Mouse (Mus musculus): ENCODE measurements around the gene Pate2.
A peak's percentile ranks its signal among the peaks of the same experiment; 100 is the strongest.
"Not testable (repeated sequence)": the region's sequence is repeated elsewhere in the genome, so short reads cannot be mapped to it uniquely, and the experiment has no call there.

The Pate2 gene

GRCm38 (mm10) chr9:35558257-35559008 lies 11.7 kb upstream of the Pate2 start, which contains the start of the genes Ddx25 and Pus3:
TSS of gene Ddx25 (minus strand) at chr9:35558528.
TSS of gene Pus3 (plus strand) at chr9:35558595.
- peak in 1 of 2 experiments; percentile 21 for DNase-seq

- DNase-seq: peak; percentile 59 to 69
Observed at GRCm38 (mm10) chr9:35559009-35559890, 10.8 kb upstream of the Pate2 start.

- no peak for DNase-seq
Observed at GRCm38 (mm10) chr9:35561076-35561475, 9.0 kb upstream of the Pate2 start.

- DNase-seq: no peak
Observed at GRCm38 (mm10) chr9:35561583-35561982, 8.5 kb upstream of the Pate2 start.

GRCm38 (mm10) chr9:35564536-35565240 lies 5.4 kb upstream of the Pate2 start:
- no peak for DNase-seq

- DNase-seq: no peak
Observed at GRCm38 (mm10) chr9:35567995-35568394, 2.1 kb upstream of the Pate2 start.

GRCm38 (mm10) chr9:35570663-35571062 lies 579 bp downstream of the Pate2 start:
- DNase-seq: no peak

- DNase-seq: no peak
Observed at GRCm38 (mm10) chr9:35574416-35574815, 4.3 kb downstream of the Pate2 start.

DNA sequence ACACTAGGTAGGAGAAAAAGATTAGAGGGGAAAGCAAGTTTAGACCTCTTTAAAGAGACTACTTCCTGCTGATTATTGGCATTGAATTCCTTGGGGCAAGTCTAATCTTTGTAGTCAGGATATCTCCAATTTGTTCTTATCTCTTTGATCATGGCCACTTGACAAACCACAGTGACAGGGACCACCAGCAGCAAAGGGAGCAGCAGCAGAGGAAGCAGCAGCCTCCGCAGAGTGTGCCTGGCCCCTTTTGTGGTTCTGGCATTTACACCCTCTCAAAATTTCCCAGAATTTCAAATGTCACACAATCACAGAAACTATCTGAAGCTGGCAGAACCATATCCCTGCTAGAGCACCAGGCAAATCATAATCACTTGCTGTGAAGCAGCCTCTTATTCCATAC lies 17.6 kb downstream of the Pate2 start:
- DNase-seq: no peak

- DNase-seq: peak in 1 of 2 experiments; percentile 9
Observed at GRCm38 (mm10) chr9:35592903-35593302, 22.8 kb downstream of the Pate2 start.

DNA sequence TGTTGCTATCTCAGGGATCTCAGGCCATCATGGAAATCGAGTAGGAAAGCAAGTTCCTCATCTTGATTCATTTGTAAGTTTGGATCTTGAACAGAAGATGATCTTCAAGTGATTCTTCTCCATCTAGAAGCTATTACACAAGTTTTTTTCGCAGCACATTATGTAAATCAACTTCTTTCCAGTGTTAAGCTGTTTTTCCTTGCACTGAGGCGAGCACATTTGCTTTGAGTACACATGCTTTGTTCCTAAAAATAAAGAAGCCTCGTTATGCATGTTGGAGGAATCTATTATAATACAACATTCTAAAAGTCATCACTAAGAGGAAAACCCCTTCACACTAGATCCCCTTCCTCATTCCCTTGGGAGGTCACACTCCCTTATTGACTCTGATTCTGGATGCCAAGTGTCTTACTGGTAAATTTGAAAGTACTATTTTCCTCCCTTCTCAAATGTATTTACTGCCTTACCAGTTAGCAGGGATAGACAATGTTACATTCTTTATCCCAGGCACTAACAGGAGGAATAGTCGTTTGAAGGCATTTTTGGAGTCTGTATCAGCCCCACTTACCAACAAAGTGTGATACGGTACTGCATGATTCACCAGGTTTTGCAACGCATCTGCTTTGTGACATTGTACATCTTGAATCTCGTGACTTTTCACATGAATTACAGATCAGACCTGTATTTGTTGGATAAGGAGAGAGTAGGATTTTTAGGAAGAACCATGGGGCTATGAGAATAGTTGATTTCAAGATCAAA lies 37.7 kb downstream of the Pate2 start:
- DNase-seq: no peak

GRCm38 (mm10) chr9:35611841-35612240 lies 41.8 kb downstream of the Pate2 start, which contains the start of gene Pate4:
TSS of gene Pate4 (minus strand) at chr9:35611941.
- no peak for DNase-seq

GRCm38 (mm10) chr9:35614005-35614404 lies 43.9 kb downstream of the Pate2 start:
- DNase-seq: no peak

DNA sequence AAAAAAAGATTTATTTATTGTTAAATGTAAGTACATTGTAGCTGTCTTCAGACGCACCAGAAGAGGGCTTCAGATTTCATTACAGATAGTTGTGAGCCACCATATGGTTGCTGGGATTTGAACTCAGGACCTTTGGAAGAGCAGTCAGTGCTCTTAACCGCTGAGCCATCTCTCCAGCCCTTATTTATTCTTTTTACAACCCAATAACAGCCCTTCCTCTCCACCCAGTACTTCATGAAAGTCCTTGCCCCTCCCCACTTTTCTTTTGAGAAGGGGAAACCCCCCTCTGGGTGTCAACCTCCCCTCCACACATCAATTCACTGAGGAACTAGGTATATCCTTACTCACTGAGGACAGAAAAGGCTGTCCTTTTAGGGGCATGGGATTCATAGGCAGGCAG lies 46.7 kb downstream of the Pate2 start:
- not testable (repeated sequence) for DNase-seq

GRCm38 (mm10) chr9:35632981-35633380 lies 62.9 kb downstream of the Pate2 start:
- no peak for DNase-seq

GRCm38 (mm10) chr9:35648102-35648501 lies 78.0 kb downstream of the Pate2 start, which contains the start of gene Pate3:
TSS of gene Pate3 (minus strand) at chr9:35648202.
- DNase-seq: no peak

DNA sequence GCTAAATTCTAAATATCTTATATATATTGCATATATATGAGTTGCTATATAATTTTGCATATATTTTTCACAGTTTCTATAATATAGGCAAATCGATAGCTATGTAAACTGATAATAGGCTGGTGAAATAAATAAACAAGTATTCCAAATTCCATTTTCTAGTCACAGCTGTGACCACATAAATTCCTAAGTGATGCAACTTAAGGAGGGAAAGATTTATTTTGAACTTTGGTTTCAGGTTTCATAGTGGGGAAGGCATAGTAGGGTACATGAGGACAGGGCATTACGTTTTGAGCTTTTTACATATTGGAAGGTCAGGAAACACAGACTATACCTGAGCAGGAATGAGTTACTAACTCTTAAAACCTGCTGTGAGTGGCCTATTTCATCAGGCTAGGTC lies 103.5 kb downstream of the Pate2 start:
- no peak for DNase-seq

DNA sequence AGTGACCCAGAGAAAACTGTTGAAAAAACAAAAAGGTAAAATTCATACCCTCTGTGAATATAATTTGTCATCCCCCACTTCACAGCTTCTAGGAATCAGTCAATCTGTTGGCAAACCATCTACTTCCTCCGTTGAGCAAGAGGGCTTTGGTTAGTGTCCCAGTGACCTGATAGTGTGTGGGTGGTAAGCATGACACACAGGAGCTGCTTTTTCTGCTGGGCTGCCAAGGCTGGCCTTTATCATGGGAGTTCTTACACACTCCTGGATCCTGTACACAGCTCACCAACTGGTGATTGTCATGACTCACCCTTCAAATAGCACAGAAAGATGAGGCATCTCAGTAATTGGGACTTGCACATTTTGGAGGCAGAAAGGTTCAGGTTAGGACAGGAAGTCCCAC lies 116.9 kb downstream of the Pate2 start, which contains the start of gene Pate1:
Gene Pate1, minus strand, starts transcription at position 378 of the 400 bp plus-strand sequence.
- DNase-seq: no peak

- DNase-seq: no peak
Observed at GRCm38 (mm10) chr9:35691924-35692323, 121.8 kb downstream of the Pate2 start.

- DNase-seq: no peak
Observed at GRCm38 (mm10) chr9:35707265-35707664, 137.2 kb downstream of the Pate2 start.
